Mouse (Mus musculus) frontal cortex, adult 2 months (tissue): ENCODE measurements at regions not wholly inside any gene's neighbourhood (a gene's known extent, or its start where the extent isn't known, plus 50 kb on each side); places are given as distances from the start of the nearest gene placed in this dataset.
A peak's percentile ranks its signal among the peaks of the same experiment; 100 is the strongest.

ENCODE experiments used
- DNase-seq, 2 experiments: peaks; one replicate each; pipeline ENCODE4 v3.0.0; 2022; ENCODE audit warnings: low spot score in 1 of 2; ENCODE audit errors: extremely low spot score in 1 of 2

GRCm38 (mm10) chr8:128030335-128031280, 327.8 kb upstream of the Nrp1 start:
- DNase-seq = peak; percentile 74 to 81

- DNase-seq = no peak
Measured at GRCm38 (mm10) chr8:128034127-128034526, 324.3 kb upstream of the Nrp1 start.

GRCm38 (mm10) chr8:128035672-128036071, 322.7 kb upstream of the Nrp1 start:
- DNase-seq = no peak

- DNase-seq = no peak
Measured at GRCm38 (mm10) chr8:128039341-128040064, 318.9 kb upstream of the Nrp1 start.

GRCm38 (mm10) chr8:128042877-128043276, 315.5 kb upstream of the Nrp1 start:
- no peak for DNase-seq

- DNase-seq = no peak
Measured at GRCm38 (mm10) chr8:128043392-128043791, 315.0 kb upstream of the Nrp1 start.

GRCm38 (mm10) chr8:128056251-128056650, 302.2 kb upstream of the Nrp1 start:
- DNase-seq = no peak

- DNase-seq = no peak
Measured at GRCm38 (mm10) chr8:128057845-128058244, 300.6 kb upstream of the Nrp1 start.

- no peak for DNase-seq
Measured at GRCm38 (mm10) chr8:128059817-128060216, 298.6 kb upstream of the Nrp1 start.

GRCm38 (mm10) chr8:128064211-128064610, 294.2 kb upstream of the Nrp1 start:
- no peak for DNase-seq

- DNase-seq = no peak
Measured at GRCm38 (mm10) chr8:128065127-128065526, 293.3 kb upstream of the Nrp1 start.

- no peak for DNase-seq
Measured at GRCm38 (mm10) chr8:128065964-128066680, 292.3 kb upstream of the Nrp1 start.

- DNase-seq = peak in 1 of 2 experiments; percentile 45
Measured at GRCm38 (mm10) chr8:128069749-128070148, 288.7 kb upstream of the Nrp1 start.

- DNase-seq = no peak
Measured at GRCm38 (mm10) chr8:128075566-128075965, 282.8 kb upstream of the Nrp1 start.

- no peak for DNase-seq
Measured at GRCm38 (mm10) chr8:128076226-128076625, 282.2 kb upstream of the Nrp1 start.

GRCm38 (mm10) chr8:128078740-128079139, 279.7 kb upstream of the Nrp1 start:
- DNase-seq = no peak

- no peak for DNase-seq
Measured at GRCm38 (mm10) chr8:128085800-128086199, 272.6 kb upstream of the Nrp1 start.

- DNase-seq = no peak
Measured at GRCm38 (mm10) chr8:128087500-128087899, 270.9 kb upstream of the Nrp1 start.

GRCm38 (mm10) chr8:128092826-128093225, 265.6 kb upstream of the Nrp1 start:
- peak in 1 of 2 experiments; percentile 25 for DNase-seq

- no peak for DNase-seq
Measured at GRCm38 (mm10) chr8:128095451-128095850, 263.0 kb upstream of the Nrp1 start.

- DNase-seq = no peak
Measured at GRCm38 (mm10) chr8:128097601-128098000, 260.8 kb upstream of the Nrp1 start.
